Comparison of ENCODE assay signal across 8 mouse cellular contexts in genomic region chr1:39340647-39341046, GRCm38 (mm10). TPM values are rescaled to one million over a fixed set of nuclear protein-coding genes. Genes with fewer than 3 reads are reported as not detected.
A peak's percentile ranks its signal among the peaks of the same experiment; 100 is the strongest.
DNase-seq lines count a peak whose midpoint lies in the region; ATAC-seq and TF ChIP-seq lines count a peak whose summit lies in the region.

No protein-coding gene starts in this region.

- H3K4me1 ChIP-seq in embryonic facial prominence, embryonic 14.5 days (ENCODE audit: control insufficient read depth, insufficient read depth, low read length) = 0 out of 2 replicates have a peak, but pooled peaks cover 4% of the 10 kb centered on the region
- peaks cover 3% of the 10 kb centered on the region; the same call in 1 of the 2 replicates for H3K4me1 ChIP-seq in limb, embryonic 14.5 days (ENCODE audit: control insufficient read depth, insufficient read depth, low read length)
- H3K4me1 ChIP-seq in neural tube, embryonic 13.5 days (replicated peaks) = no peaks in the 10 kb centered on the region

- H3K27ac ChIP-seq in embryonic facial prominence, embryonic 14.5 days (replicated peaks; ENCODE audit: low read depth, low read length) = no peak overlapping the region
- no peak overlapping the region for H3K27ac ChIP-seq in limb, embryonic 14.5 days (replicated peaks; ENCODE audit: low read depth, low read length)
- H3K27ac ChIP-seq in neural tube, embryonic 13.5 days (replicated peaks) = no peak overlapping the region

- peak; percentile 21 for DNase-seq in urinary bladder, adult 2 months (ENCODE audit: low spot score)
- DNase-seq in urinary bladder, adult 18-20 months (ENCODE audit: low spot score in 2 of 2) = no peak
- DNase-seq in adrenal gland, postnatal 36 days = peak; percentile 49 to 59
- DNase-seq in embryonic facial prominence, embryonic 14.5 days (ENCODE audit: low spot score) = peak; percentile 81
- DNase-seq in induced T-regulatory cell, adult 2 months (ENCODE audit: low read depth) = peak; percentile 78
- peak; percentile 69 for DNase-seq in limb, embryonic 14.5 days (ENCODE audit: low spot score)
- no peak for DNase-seq in frontal cortex, postnatal 25 days (ENCODE audit: low spot score in 2 of 2)

- no peak overlapping the region for H3K4me3 ChIP-seq in embryonic facial prominence, embryonic 14.5 days (ENCODE audit: low read depth, low read length)
- no peak overlapping the region for H3K4me3 ChIP-seq in limb, embryonic 14.5 days (replicated peaks; ENCODE audit: low read length)
- H3K4me3 ChIP-seq in neural tube, embryonic 13.5 days = no peak overlapping the region

- peak; percentile 51; the same call in 1 of the 2 replicates for ATAC-seq in embryonic facial prominence, embryonic 14.5 days (ENCODE audit: low read depth)
- ATAC-seq in limb, embryonic 14.5 days (ENCODE audit: low FRiP score, low read depth) = peak; percentile 72; the same call in 1 of the 2 replicates
- peak; percentile 65 for ATAC-seq in neural tube, embryonic 13.5 days (ENCODE audit: low read depth)

- no peaks in the 10 kb centered on the region for H3K27me3 ChIP-seq in embryonic facial prominence, embryonic 14.5 days (replicated peaks; ENCODE audit: control insufficient read depth, insufficient read depth, low read length)
- no peaks in the 10 kb centered on the region for H3K27me3 ChIP-seq in limb, embryonic 14.5 days (ENCODE audit: control insufficient read depth, insufficient read depth, low read length)
- peaks cover 11% of the 10 kb centered on the region; the same call in 1 of the 2 replicates for H3K27me3 ChIP-seq in neural tube, embryonic 13.5 days

- no peak for TF ChIP-seq POLR2A in limb, embryonic 14.5 days (IDR thresholded peaks at IDR 0.05; ENCODE audit: borderline replicate concordance, extremely low read depth, insufficient read depth, insufficient read length)

- 18% methylated on average over 8 of the region's 8 CpGs for WGBS in embryonic facial prominence, embryonic 14.5 days
- 20% methylated on average over 8 of the region's 8 CpGs for WGBS in limb, embryonic 14.5 days
- WGBS in neural tube, embryonic 13.5 days = 26% methylated on average over 8 of the region's 8 CpGs

- H3K9ac ChIP-seq in embryonic facial prominence, embryonic 14.5 days (ENCODE audit: low read depth, low read length) = no peak overlapping the region
- no peak overlapping the region for H3K9ac ChIP-seq in limb, embryonic 14.5 days (ENCODE audit: low read depth, low read length, severe bottlenecking)
- H3K9ac ChIP-seq in neural tube, embryonic 13.5 days = no peak overlapping the region

- H3K4me2 ChIP-seq in embryonic facial prominence, embryonic 14.5 days (ENCODE audit: low read depth, low read length) = no peak overlapping the region
- H3K4me2 ChIP-seq in limb, embryonic 14.5 days (replicated peaks; ENCODE audit: low read depth, low read length, severe bottlenecking) = no peak overlapping the region
- H3K4me2 ChIP-seq in neural tube, embryonic 13.5 days = no peak overlapping the region

- no peaks in the 10 kb centered on the region for H3K36me3 ChIP-seq in embryonic facial prominence, embryonic 14.5 days (ENCODE audit: control insufficient read depth, insufficient read depth, low read length)
- no peaks in the 10 kb centered on the region for H3K36me3 ChIP-seq in limb, embryonic 14.5 days (ENCODE audit: control insufficient read depth, insufficient read depth, low read length)
- no peaks in the 10 kb centered on the region for H3K36me3 ChIP-seq in neural tube, embryonic 13.5 days

- no peaks in the 10 kb centered on the region for H3K9me3 ChIP-seq in embryonic facial prominence, embryonic 14.5 days (ENCODE audit: control insufficient read depth, low read length)
- H3K9me3 ChIP-seq in limb, embryonic 14.5 days (ENCODE audit: control insufficient read depth, low read length) = no peaks in the 10 kb centered on the region
- no peaks in the 10 kb centered on the region for H3K9me3 ChIP-seq in neural tube, embryonic 13.5 days

RNA-seq across cellular contexts. Expression of gene Rpl31, which starts 27.0 kb away (rescaled TPM):
- 1,681 and 1,760 TPM in 2 replicates for polyA plus RNA-seq in urinary bladder, adult 2 months (2012; rRNA removed)
- total RNA-seq in adrenal gland, postnatal 36 days (2021) = 100 to 1,000 TPM; 739 to 814 TPM
- polyA plus RNA-seq in embryonic facial prominence, embryonic 14.5 days (2014; fragmentation: Nextera tagmentation; extraction: Ambion mirVana) = 754 and 803 TPM in 2 replicates
- 1,032 and 2,613 TPM in 2 replicates for polyA plus RNA-seq in limb, embryonic 14.5 days (2012; rRNA removed)
- polyA plus RNA-seq in limb, embryonic 14.5 days (2014; fragmentation: Nextera tagmentation; extraction: Ambion mirVana) = 734 and 802 TPM in 2 replicates
- polyA plus RNA-seq in neural tube, embryonic 13.5 days (2015; fragmentation: Nextera tagmentation; extraction: Ambion mirVana) = 321 and 382 TPM in 2 replicates

Comparison
In these comparisons a context has a peak if more than half of its experiments do, and no peak if none do; other contexts are left out.
1. DNase-seq: peak in urinary bladder, adult 2 months (single experiment), adrenal gland, postnatal 36 days (2 of 2), embryonic facial prominence, embryonic 14.5 days (single experiment), induced T-regulatory cell, adult 2 months (single experiment) and limb, embryonic 14.5 days (single experiment); none in urinary bladder, adult 18-20 months (0 of 2) and frontal cortex, postnatal 25 days (0 of 2).
2. Peak in every context shown above with its lines, with median percentiles within 50 percentile points of each other: ATAC-seq.